Mouse (Mus musculus): ENCODE results near the gene Stx6. TPM values are rescaled to one million over a fixed set of nuclear protein-coding genes. Genes with fewer than 3 reads are reported as not detected.
A peak's percentile ranks its signal among the peaks of the same experiment; 100 is the strongest.

The Stx6 gene
- 10 to 100 TPM; 10.4 to 10.8 TPM for total RNA-seq (2021)
- long read RNA-seq, experiment 1, full-length matches to known transcripts = 9 of 12 reads
- long read RNA-seq, experiment 1, partial matches to known transcripts = 0 of 12 reads
- long read RNA-seq, experiment 1, other reads (novel, unspliced or antisense) = 3 of 12 reads
- long read RNA-seq, experiment 2, full-length matches to known transcripts = 11 of 15 reads
- long read RNA-seq, experiment 2, partial matches to known transcripts = 0 of 15 reads
- long read RNA-seq, experiment 2, other reads (novel, unspliced or antisense) = 4 of 15 reads

DNA sequence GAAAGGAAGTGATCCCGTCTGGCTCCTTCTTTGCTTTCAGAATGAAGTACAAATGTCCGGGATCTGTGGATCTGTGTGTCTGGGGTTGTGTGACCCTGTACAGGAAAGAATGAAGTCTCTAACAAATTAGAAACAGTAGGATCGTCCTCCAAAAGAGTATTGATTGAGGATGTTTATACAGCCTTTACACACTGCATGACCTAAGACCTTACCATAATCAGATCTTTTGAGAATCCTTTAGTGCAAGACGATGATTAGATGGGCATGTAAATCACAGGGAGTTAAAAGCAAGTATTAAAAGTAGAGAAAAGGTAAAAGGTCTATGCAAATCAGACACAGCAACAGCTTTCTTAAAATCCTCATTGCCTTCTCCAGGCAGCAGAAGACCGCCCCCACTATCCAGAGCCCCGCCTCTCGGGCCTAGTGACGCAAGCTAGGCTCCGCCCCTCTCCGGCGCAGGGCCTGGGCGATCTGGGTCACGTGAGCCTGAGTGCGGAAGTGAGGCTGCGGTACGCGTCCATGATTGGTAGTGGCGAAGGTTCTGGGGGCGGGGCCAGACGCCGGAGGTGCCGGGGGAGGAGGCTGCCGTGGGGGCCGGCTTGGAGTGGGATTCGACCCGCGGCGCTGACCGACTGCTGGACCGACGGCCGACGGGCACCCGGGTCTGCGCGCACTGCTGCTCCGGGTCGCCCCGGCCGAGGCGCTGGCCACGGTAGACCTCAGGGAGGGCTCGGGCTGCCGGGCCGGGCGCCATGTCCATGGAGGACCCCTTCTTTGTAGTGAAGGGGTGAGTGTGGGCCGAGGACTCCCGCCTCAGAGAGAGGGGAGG lies at the start of gene Stx6:
Gene Stx6 (plus strand): TSS at position 575 of the 829 bp plus-strand sequence.
- DNase-seq = peak; percentile 96 to 98
- intact Hi-C loops (cut with DNase I) = loop anchor here (5.0 kb wide), 1 partner anchor 54 kb away; no protein-coding TSS in a partner anchor

DNA sequence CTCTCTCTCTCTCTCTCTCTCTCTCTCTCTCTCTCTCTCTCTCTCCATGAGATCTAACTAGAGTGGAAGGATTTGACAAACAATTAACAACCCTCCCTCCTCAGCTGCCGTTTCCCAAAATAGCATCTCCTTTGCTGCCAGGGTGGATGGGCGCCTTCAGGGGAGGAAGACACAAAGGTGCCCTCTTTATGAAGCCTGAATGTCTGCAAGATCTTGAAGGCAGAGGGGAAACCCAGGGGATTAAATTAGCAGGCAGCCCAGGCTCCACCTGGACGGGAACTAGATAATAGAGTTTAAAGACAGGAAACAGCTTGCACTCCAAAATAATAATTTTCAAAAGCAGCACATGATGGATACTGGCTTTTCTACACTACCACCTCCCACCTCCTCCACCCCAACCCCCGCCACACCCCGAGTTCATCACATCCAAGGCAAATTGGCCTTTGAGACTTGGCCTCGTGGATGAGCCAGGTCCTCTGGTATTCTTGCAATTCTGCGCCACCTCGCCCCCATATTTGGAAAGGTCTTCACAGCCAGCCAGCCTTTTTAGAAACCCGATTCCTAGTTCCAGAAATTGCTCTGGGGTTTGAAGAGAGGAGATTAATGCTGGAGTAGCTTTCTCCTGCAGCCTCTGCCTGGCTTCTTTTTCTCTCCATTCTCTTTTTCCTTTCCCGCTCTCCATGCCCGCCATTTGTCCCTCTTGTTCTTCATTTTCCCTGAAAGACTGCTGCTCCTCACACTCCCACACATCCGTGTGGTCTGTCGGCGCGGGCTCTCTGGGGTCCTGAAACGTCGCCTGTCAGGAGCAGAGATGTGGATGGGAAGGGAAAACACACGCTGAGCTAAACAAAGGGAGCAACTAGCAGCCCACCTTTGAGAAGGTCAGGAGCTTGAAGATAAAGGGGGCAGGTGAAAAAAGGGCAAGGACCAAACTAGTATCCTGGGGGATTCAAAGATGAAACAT lies 48.8 kb upstream of the Stx6 start:
- intact Hi-C loops (cut with DNase I) = no loop called here
- DNase-seq = no peak

DNA sequence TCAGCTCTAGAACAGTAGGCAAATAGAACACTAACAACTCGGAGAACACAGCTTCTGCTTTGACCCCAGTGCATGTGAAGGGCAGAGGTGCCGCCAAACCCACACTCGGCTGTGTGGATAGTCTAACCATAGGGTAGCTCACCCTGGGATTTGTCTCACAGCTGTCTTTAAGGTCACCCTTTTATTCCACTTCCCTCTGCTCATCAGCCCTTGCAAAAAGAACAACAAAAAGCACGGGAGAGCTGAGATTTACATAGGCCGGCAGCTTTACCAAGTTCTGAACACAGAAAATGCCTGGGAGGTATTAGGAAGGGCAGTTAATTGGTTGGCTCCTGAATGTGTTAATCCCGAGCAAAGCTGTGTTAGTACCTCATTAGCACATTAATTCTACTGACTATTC lies 47.0 kb upstream of the Stx6 start:
- no peak for DNase-seq
- intact Hi-C loops (cut with DNase I) = no loop called here

DNA sequence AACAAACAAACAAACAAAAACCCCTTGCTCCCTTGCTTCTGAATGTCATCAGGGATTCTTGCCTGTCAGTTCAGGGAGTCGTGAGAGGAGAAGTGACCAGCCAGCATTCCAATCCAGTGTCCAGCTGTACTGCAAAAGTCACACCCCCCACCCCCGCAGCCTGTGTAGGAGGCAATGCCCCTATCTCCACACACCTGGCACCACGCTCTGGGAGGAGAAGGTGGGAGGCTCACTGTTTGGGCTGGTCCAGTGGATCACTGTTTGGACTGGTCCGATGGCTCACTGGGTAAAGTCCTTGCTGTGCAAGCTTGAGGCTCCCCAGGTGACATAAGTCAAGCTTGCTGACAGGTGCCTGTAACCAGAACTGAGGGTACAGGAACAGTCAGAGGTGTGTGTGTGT lies 46.4 kb upstream of the Stx6 start:
- intact Hi-C loops (cut with DNase I) = no loop called here
- no peak for DNase-seq

DNA sequence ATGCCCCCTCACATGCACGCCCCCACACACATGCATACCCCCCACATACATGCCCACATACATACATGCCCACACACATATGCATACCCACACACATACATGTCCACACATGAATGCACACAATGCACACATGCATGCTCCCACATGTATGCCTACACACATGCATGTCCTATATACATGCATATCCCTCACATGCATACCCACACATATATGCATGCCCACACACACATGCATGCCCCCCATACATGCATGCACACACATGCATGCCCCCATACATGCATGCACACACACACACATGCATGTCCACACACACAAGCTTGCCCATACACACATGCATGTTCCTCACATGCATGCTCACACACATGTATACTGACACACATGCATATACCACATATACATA lies 45.6 kb upstream of the Stx6 start:
- intact Hi-C loops (cut with DNase I) = no loop called here
- no peak for DNase-seq

- no peak for DNase-seq
- intact Hi-C loops (cut with DNase I) = no loop called here
These were observed 44.6 kb upstream of the Stx6 start for GRCm38 (mm10) chr1:155113946-155114345.

GRCm38 (mm10) chr1:155119719-155120118 lies 38.8 kb upstream of the Stx6 start:
- intact Hi-C loops (cut with DNase I) = no loop called here
- no peak for DNase-seq

DNA sequence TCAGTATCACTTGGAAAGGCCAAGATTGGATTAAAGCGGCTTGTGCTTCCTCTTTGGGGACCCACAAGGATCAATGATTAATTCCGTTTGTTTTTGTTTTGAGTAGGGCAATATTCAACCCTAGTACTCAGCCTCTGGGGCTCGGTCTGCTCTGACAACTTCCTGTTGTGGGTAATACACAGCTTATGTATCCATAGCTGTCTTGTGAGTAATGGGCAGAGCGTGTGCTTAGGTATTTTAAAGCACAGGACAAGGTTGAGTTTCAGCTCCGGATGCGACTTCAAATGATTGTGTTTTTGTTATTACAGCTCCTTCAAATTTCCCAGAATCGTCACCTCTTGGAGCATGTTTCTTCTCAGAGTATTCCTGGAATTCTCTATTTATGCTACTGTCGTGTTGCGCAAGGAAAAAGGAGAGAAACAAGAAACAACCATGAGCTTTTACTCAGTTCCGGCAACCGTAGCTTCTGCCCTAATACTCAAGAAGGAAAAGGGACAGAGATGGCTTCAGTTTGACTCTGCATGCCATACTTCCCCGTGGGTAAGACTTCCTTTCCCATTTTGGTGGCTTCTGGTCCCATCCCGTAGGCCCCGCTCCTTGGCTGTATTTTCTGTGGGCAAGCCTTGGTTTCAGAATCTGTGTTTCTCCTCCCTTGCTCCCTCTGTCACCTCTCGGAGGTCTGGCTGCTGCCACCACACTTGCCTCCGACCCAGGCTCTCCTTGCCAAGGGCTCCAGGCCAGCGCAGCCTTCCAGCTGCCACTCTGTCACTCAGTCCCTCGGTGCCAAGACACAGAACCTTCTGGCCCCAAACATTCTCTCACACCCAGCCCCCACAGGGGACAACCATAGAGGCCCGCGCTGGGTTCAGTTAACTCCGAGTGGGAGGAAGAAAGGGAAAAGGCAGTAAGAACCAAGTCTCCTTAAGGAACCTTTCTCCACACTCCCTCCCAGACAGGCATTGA lies 36.3 kb upstream of the Stx6 start:
- intact Hi-C loops (cut with DNase I) = no loop called here
- peak; percentile 77 to 79 for DNase-seq

DNA sequence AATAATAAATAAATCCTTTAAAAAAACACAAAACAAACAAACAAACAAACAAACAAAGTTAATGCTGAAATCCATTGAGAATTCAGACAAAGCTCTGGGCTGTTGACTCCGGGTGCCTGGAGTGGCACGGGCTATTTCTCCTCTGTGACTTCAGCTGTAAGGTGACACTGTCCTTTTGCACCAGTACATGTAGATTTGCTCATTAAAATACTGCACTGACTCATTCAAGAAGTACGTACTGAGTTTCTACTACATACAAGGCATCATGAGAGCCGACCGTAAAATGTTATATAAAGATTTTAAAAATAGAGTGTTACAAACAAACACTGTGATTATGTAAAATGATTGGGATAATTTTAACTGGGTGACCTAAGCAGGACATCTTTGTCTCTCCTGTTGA lies 34.1 kb upstream of the Stx6 start:
- intact Hi-C loops (cut with DNase I) = no loop called here

GRCm38 (mm10) chr1:155126716-155127115 lies 31.8 kb upstream of the Stx6 start:
- no peak for DNase-seq
- intact Hi-C loops (cut with DNase I) = no loop called here

More for the DNA sequence above, 34.1 kb upstream of the Stx6 start:
- DNase-seq = no peak

DNA sequence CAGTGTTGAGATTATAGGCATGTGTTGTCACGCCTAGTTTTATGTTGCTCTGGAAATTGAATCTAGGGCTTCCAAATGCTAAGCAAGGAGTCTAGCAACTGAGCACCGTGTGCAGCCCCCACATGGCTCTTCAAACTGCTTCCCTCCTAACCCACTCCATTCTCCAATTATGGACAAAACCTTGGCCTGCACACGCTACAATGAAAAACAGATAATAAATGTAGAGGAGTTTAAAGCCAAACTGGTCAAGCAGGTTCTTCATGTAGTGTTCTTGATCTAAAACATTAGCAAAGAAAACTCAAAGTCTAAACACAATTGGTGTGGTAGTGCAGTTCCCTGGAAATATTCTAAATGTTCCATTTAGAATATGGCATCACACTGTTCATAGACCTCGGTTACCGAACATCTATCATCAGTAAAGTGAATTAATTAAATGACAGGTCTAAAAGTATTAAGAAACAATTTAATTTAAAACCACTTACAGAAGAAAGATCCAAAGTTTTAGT lies 31.0 kb upstream of the Stx6 start:
- DNase-seq = no peak
- intact Hi-C loops (cut with DNase I) = no loop called here

- intact Hi-C loops (cut with DNase I) = loop anchor here (5.0 kb wide), 1 partner anchor 48 kb away; no protein-coding TSS in a partner anchor
- no peak for DNase-seq
These were observed 23.6 kb upstream of the Stx6 start for GRCm38 (mm10) chr1:155134866-155135265.

- intact Hi-C loops (cut with DNase I) = loop anchor here (1.0 to 5.0 kb wide), 2 partner anchors 51 to 80 kb away; no protein-coding TSS in a partner anchor
- peak in 1 of 2 experiments; percentile 63 for DNase-seq
These were observed 19.7 kb upstream of the Stx6 start for GRCm38 (mm10) chr1:155138795-155139194.

GRCm38 (mm10) chr1:155140076-155140475 lies 18.4 kb upstream of the Stx6 start:
- peak in 1 of 2 experiments; percentile 54 for DNase-seq

DNA sequence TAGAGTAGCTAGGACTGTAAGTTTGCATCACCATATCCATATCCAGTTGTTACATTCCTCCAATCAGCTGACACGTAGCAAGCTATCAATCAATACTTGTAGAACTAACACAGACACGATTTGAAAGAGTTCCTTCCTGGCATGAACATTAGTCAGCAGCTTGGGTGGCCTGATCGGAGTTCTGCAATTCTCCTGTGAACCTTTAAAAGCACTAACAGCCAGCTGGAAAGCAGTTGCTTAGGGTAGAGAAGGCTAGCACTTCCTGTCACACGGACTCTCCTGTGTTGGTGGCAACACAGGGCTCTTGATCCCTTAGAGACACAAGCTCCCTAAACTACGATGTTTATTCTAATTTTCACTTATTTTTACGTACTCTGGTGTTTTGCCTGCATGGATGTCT lies 12.9 kb upstream of the Stx6 start:
- intact Hi-C loops (cut with DNase I) = no loop called here
- no peak for DNase-seq

More at GRCm38 (mm10) chr1:155140076-155140475, 18.4 kb upstream of the Stx6 start:
- intact Hi-C loops (cut with DNase I) = loop anchor here (1.0 kb wide), 1 partner anchor 91 kb away; no protein-coding TSS in a partner anchor

DNA sequence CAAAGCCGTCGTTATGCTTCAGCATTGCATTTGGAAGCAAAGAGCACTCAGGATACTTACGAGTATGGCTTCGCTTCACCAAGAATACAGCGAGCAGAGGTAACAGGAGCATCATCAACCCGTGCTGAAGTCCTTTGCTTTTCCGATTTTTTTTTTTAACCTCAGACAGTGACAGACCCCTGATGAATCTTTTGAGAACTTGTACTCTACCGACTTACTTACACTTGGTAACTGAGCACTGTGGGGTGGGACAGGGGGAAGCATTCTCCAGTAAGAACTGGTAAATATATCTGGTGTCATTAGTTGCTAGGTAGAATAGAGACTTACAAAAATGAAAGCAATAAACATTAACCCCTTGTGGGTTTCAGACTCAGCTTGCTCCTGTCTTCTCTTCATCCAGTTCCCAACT lies 11.9 kb upstream of the Stx6 start, which contains the start of gene Mr1:
Gene Mr1 (minus strand): TSS at position 243 of the 409 bp plus-strand sequence.
- DNase-seq = no peak
- intact Hi-C loops (cut with DNase I) = no loop called here

GRCm38 (mm10) chr1:155147228-155147627 lies 11.3 kb upstream of the Stx6 start:
- intact Hi-C loops (cut with DNase I) = no loop called here
- DNase-seq = no peak

- no peak for DNase-seq
- intact Hi-C loops (cut with DNase I) = no loop called here
These were observed 9.1 kb upstream of the Stx6 start for GRCm38 (mm10) chr1:155149403-155149802.

DNA sequence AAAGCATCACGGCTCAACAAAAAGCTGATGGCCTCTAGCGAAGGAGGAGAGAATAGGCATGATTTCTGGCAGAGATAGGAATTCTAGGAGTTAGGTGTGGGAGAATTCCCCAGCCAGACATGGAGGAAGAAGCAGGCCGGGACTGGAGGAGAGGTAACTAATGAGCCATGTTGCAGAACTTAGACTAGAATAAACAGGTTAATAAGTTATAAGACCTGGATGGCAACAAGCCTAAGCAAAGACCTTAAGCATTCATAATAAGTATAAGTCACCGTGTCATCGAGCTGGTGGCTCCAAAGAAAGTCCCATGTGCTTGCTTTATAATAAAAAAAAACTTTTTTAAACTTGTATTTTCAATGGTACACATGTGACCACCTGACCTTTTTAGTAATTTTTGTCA lies 7.7 kb upstream of the Stx6 start:
- intact Hi-C loops (cut with DNase I) = no loop called here
- DNase-seq = no peak

Data from gastrocnemius, postnatal 36 days (tissue).